In genomic region chr14:54354406-54354805, GRCm38 (mm10) we compare ENCODE assay signal across 18 mouse cellular contexts. TPM values are rescaled to one million over a fixed set of nuclear protein-coding genes. Genes with fewer than 3 reads are reported as not detected.
DNase-seq lines count a peak whose midpoint lies in the region; ATAC-seq and TF ChIP-seq lines count a peak whose summit lies in the region.
"Had no signal": no experiment of that assay in that cellular context is flagged by ENCODE, and none has a peak within 500 bp of the region (broad histone marks: within the 10 kb centered on the region; RNA-seq: fewer than 3 reads in every experiment).

No protein-coding gene starts in this region.

- H3K4me1 ChIP-seq in intestine, embryonic 14.5 days (replicated peaks; ENCODE audit: control insufficient read depth, insufficient read depth, low read length) = no peaks in the 10 kb centered on the region
- no peaks in the 10 kb centered on the region for H3K4me1 ChIP-seq in intestine, embryonic 16.5 days (ENCODE audit: control insufficient read depth, insufficient read depth, low read length)
- no peaks in the 10 kb centered on the region for H3K4me1 ChIP-seq in midbrain, embryonic 11.5 days (ENCODE audit: control insufficient read depth, insufficient read depth, low read length)
- H3K4me1 ChIP-seq in midbrain, embryonic 13.5 days (replicated peaks) = no peaks in the 10 kb centered on the region
- H3K4me1 ChIP-seq: forebrain, embryonic 15.5 days; kidney, embryonic 15.5 days; midbrain, embryonic 10.5 days had no signal

- peak; percentile 33 for TF ChIP-seq CTCF in Patski (IDR thresholded peaks at IDR 0.05)
- no peak for TF ChIP-seq CTCF in gastrocnemius, adult 2 months (IDR thresholded peaks at IDR 0.05)

- intact Hi-C loops in gastrocnemius, adult 2 months (cut with DNase I) = no loop called here

- no peaks in the 10 kb centered on the region for H3K36me3 ChIP-seq in intestine, embryonic 14.5 days (ENCODE audit: control insufficient read depth, insufficient read depth, low read length)
- H3K36me3 ChIP-seq in intestine, embryonic 16.5 days (ENCODE audit: control insufficient read depth, insufficient read depth, low read length) = no peaks in the 10 kb centered on the region
- no peaks in the 10 kb centered on the region for H3K36me3 ChIP-seq in midbrain, embryonic 11.5 days (ENCODE audit: control insufficient read depth, insufficient read depth, low read length)
- no peaks in the 10 kb centered on the region for H3K36me3 ChIP-seq in midbrain, embryonic 13.5 days
- H3K36me3 ChIP-seq in splenic B cell, adult 2 months (ENCODE audit: control insufficient read depth, insufficient read depth, low read length, poor library complexity, severe bottlenecking) = no peaks in the 10 kb centered on the region
- H3K36me3 ChIP-seq: forebrain, embryonic 15.5 days; heart, embryonic 13.5 days; kidney, embryonic 15.5 days; midbrain, embryonic 10.5 days had no signal

- WGBS in intestine, embryonic 14.5 days = 31% methylated on average over 1 of the region's 1 CpGs
- WGBS in intestine, embryonic 16.5 days = 29% methylated on average over 1 of the region's 1 CpGs
- WGBS in midbrain, embryonic 11.5 days = 46% methylated on average over 1 of the region's 1 CpGs
- 62% methylated on average over 1 of the region's 1 CpGs for WGBS in midbrain, embryonic 13.5 days

- H3K4me2 ChIP-seq in intestine, embryonic 14.5 days (ENCODE audit: low read length) = no peak overlapping the region
- H3K4me2 ChIP-seq in intestine, embryonic 16.5 days (ENCODE audit: low read depth, low read length) = no peak overlapping the region
- H3K4me2 ChIP-seq in midbrain, embryonic 11.5 days = no peak overlapping the region
- H3K4me2 ChIP-seq in midbrain, embryonic 13.5 days (replicated peaks) = no peak overlapping the region
- H3K4me2 ChIP-seq: forebrain, embryonic 15.5 days; heart, embryonic 13.5 days; kidney, embryonic 15.5 days had no signal

- no peak overlapping the region for H3K27ac ChIP-seq in intestine, embryonic 14.5 days (ENCODE audit: low read depth)
- no peak overlapping the region for H3K27ac ChIP-seq in intestine, embryonic 16.5 days (ENCODE audit: low read length)
- no peak overlapping the region for H3K27ac ChIP-seq in midbrain, embryonic 11.5 days (ENCODE audit: low read depth, low read length)
- no peak overlapping the region for H3K27ac ChIP-seq in midbrain, embryonic 13.5 days
- H3K27ac ChIP-seq in gastrocnemius, adult 2 months = no peak overlapping the region
- H3K27ac ChIP-seq: forebrain, embryonic 15.5 days; heart, embryonic 13.5 days; kidney, embryonic 15.5 days; midbrain, embryonic 10.5 days had no signal

- DNase-seq in intestine, embryonic 14.5 days (ENCODE audit: low spot score) = peak; percentile 42
- peak; percentile 69 for DNase-seq in midbrain, embryonic 11.5 days (ENCODE audit: low spot score, missing footprints)
- no peak for DNase-seq in Patski (ENCODE audit: low read depth, low spot score)
- peak; percentile 23 for DNase-seq in splenic B cell, adult 2 months (ENCODE audit: low read depth, low spot score)
- no peak for DNase-seq in gastrocnemius, adult 2 months
- DNase-seq: adrenal gland, postnatal 10 days; cerebellum, adult 8-10 months; liver; lung, postnatal 36 days; spleen, adult 18-20 months; thymus, postnatal 36 days had no signal

- no peak overlapping the region for H3K4me3 ChIP-seq in intestine, embryonic 14.5 days (ENCODE audit: low read depth, low read length)
- H3K4me3 ChIP-seq in intestine, embryonic 16.5 days (ENCODE audit: low read length) = no peak overlapping the region
- H3K4me3 ChIP-seq in midbrain, embryonic 11.5 days (ENCODE audit: low read depth, low read length) = no peak overlapping the region
- no peak overlapping the region for H3K4me3 ChIP-seq in midbrain, embryonic 13.5 days (replicated peaks)
- no peak overlapping the region for H3K4me3 ChIP-seq in gastrocnemius, adult 2 months
- H3K4me3 ChIP-seq: forebrain, embryonic 15.5 days; heart, embryonic 13.5 days; kidney, embryonic 15.5 days; midbrain, embryonic 10.5 days had no signal

- no peak for ATAC-seq in intestine, embryonic 14.5 days (replicated peaks; ENCODE audit: low FRiP score, low TSS enrichment, low read depth)
- no peak for ATAC-seq in intestine, embryonic 16.5 days
- ATAC-seq in midbrain, embryonic 11.5 days (ENCODE audit: low FRiP score) = no peak
- ATAC-seq in midbrain, embryonic 13.5 days = no peak
- no peak for ATAC-seq in Patski
- ATAC-seq in cerebellum, adult (ENCODE audit: insufficient number of reproducible peaks, low FRiP score, low TSS enrichment) = no peak
- ATAC-seq: forebrain, embryonic 15.5 days had no signal

- no peak overlapping the region for H3K9ac ChIP-seq in intestine, embryonic 14.5 days (ENCODE audit: low read length)
- no peak overlapping the region for H3K9ac ChIP-seq in intestine, embryonic 16.5 days (ENCODE audit: low read depth, low read length)
- no peak overlapping the region for H3K9ac ChIP-seq in midbrain, embryonic 11.5 days (ENCODE audit: low read length)
- H3K9ac ChIP-seq in midbrain, embryonic 13.5 days (replicated peaks) = no peak overlapping the region
- H3K9ac ChIP-seq: forebrain, embryonic 15.5 days; heart, embryonic 13.5 days; kidney, embryonic 15.5 days had no signal

- H3K9me3 ChIP-seq in intestine, embryonic 14.5 days (ENCODE audit: control insufficient read depth, low read length) = 0 out of 2 replicates have a peak, but pooled peaks cover 1% of the 10 kb centered on the region
- H3K9me3 ChIP-seq in intestine, embryonic 16.5 days (ENCODE audit: control insufficient read depth, low read length) = no peaks in the 10 kb centered on the region
- no peaks in the 10 kb centered on the region for H3K9me3 ChIP-seq in midbrain, embryonic 11.5 days (ENCODE audit: control insufficient read depth, low read length)
- no peaks in the 10 kb centered on the region for H3K9me3 ChIP-seq in midbrain, embryonic 13.5 days
- H3K9me3 ChIP-seq: forebrain, embryonic 15.5 days; heart, embryonic 13.5 days; kidney, embryonic 15.5 days had no signal

- in situ Hi-C loops in Patski (cut with MboI; ENCODE audit: low pct_unique_long_range_greater_than_20kb) = no loop called here

- H3K27me3 ChIP-seq in intestine, embryonic 14.5 days (replicated peaks; ENCODE audit: control insufficient read depth, insufficient read depth, low read length) = no peaks in the 10 kb centered on the region
- H3K27me3 ChIP-seq in intestine, embryonic 16.5 days (replicated peaks; ENCODE audit: control insufficient read depth, insufficient read depth, low read length) = no peaks in the 10 kb centered on the region
- H3K27me3 ChIP-seq in midbrain, embryonic 11.5 days (ENCODE audit: control insufficient read depth, insufficient read depth, low read length) = no peaks in the 10 kb centered on the region
- no peaks in the 10 kb centered on the region for H3K27me3 ChIP-seq in midbrain, embryonic 13.5 days
- H3K27me3 ChIP-seq in Patski = no peaks in the 10 kb centered on the region
- no peaks in the 10 kb centered on the region; the same call in 1 of the 2 replicates for H3K27me3 ChIP-seq in splenic B cell, adult 2 months (ENCODE audit: control insufficient read depth, insufficient read depth, low read length, poor library complexity, severe bottlenecking)
- H3K27me3 ChIP-seq: forebrain, embryonic 15.5 days; heart, embryonic 13.5 days; kidney, embryonic 15.5 days had no signal

- CTCF ChIA-PET in Patski (lab: Charles Lee) = no interaction called here

- POLR2A ChIA-PET in Patski (lab: Charles Lee) = no interaction called here

RNA-seq across cellular contexts. Expression of gene Oxa1l, which starts 6.2 kb away (rescaled TPM):
- 57.0 and 59.4 TPM in 2 replicates for polyA plus RNA-seq in intestine, embryonic 14.5 days (2014; fragmentation: Nextera tagmentation; extraction: Ambion mirVana)
- 42.9 and 48.6 TPM in 2 replicates for polyA plus RNA-seq in intestine, embryonic 16.5 days (2015; fragmentation: Nextera tagmentation; extraction: Ambion mirVana)
- polyA plus RNA-seq in midbrain, embryonic 11.5 days (2014; fragmentation: Nextera tagmentation; extraction: Ambion mirVana) = 44.2 and 45.9 TPM in 2 replicates
- polyA plus RNA-seq in midbrain, embryonic 13.5 days (2015; fragmentation: Nextera tagmentation; extraction: Ambion mirVana) = 43.1 and 47.3 TPM in 2 replicates
- polyA plus RNA-seq in Patski (2021) = 80.3 TPM
- 10 to 100 TPM; 49.1 to 54.6 TPM for total RNA-seq in gastrocnemius, adult 2 months (2021)

Comparison
In these comparisons a context has a peak if more than half of its experiments do, and no peak if none do; other contexts are left out.
1. DNase-seq: peak in intestine, embryonic 14.5 days (single experiment), midbrain, embryonic 11.5 days (single experiment) and splenic B cell, adult 2 months (single experiment); none in Patski (single experiment) and gastrocnemius, adult 2 months (single experiment).